In genomic region chr11:71032070-71032469, GRCm38 (mm10) we compare ENCODE assay signal across 9 mouse cellular contexts. TPM values are rescaled to one million over a fixed set of nuclear protein-coding genes. Genes with fewer than 3 reads are reported as not detected.
DNase-seq lines count a peak whose midpoint lies in the region; ATAC-seq and TF ChIP-seq lines count a peak whose summit lies in the region.
"Had no signal": no experiment of that assay in that cellular context is flagged by ENCODE, and none has a peak within 500 bp of the region (broad histone marks: within the 10 kb centered on the region; RNA-seq: fewer than 3 reads in every experiment).

No protein-coding gene starts in this region.

- no peak for TF ChIP-seq CTCF in layer of hippocampus, adult 2 months (conservative IDR thresholded peaks at IDR 0.05)

- peak overlapping the region; percentile 67 for H3K4me3 ChIP-seq in layer of hippocampus, adult 2 months
- peak overlapping the region; percentile 58 for H3K4me3 ChIP-seq in forebrain, embryonic 11.5 days (ENCODE audit: low read depth, low read length)
- H3K4me3 ChIP-seq in intestine, embryonic 15.5 days (replicated peaks), result peak overlapping the region; percentile 57
- peak overlapping the region; percentile 77 for H3K4me3 ChIP-seq in neural tube, embryonic 14.5 days (ENCODE audit: low read depth, low read length)

- no peaks in the 10 kb centered on the region; the same call in 1 of the 2 replicates for H3K4me1 ChIP-seq in forebrain, embryonic 11.5 days (replicated peaks; ENCODE audit: control insufficient read depth, insufficient read depth, low read length)
- no peaks in the 10 kb centered on the region for H3K4me1 ChIP-seq in intestine, embryonic 15.5 days (replicated peaks)
- peaks cover 16% of the 10 kb centered on the region for H3K4me1 ChIP-seq in neural tube, embryonic 14.5 days (ENCODE audit: control insufficient read depth, insufficient read depth, low read length)

- no peaks in the 10 kb centered on the region; the same call in 1 of the 2 replicates for H3K36me3 ChIP-seq in forebrain, embryonic 11.5 days (ENCODE audit: control insufficient read depth, insufficient read depth, low read length)
- H3K36me3 ChIP-seq in intestine, embryonic 15.5 days, result peaks cover 3% of the 10 kb centered on the region; the same call in 1 of the 2 replicates
- peaks cover 4% of the 10 kb centered on the region; the same call in 1 of the 2 replicates for H3K36me3 ChIP-seq in neural tube, embryonic 14.5 days (ENCODE audit: control insufficient read depth, insufficient read depth, low read length)

- no peaks in the 10 kb centered on the region for H3K27me3 ChIP-seq in forebrain, embryonic 11.5 days (ENCODE audit: control insufficient read depth, insufficient read depth, low read length)
- H3K27me3 ChIP-seq in intestine, embryonic 15.5 days (replicated peaks), result no peaks in the 10 kb centered on the region
- H3K27me3 ChIP-seq in neural tube, embryonic 14.5 days (ENCODE audit: control insufficient read depth, insufficient read depth, low read length), result no peaks in the 10 kb centered on the region

- H3K27ac ChIP-seq in layer of hippocampus, adult 2 months, result peak overlapping the region; percentile 97
- peak overlapping the region; percentile 82; the same call in 1 of the 2 replicates for H3K27ac ChIP-seq in forebrain, embryonic 11.5 days (ENCODE audit: low read depth, low read length)
- H3K27ac ChIP-seq in intestine, embryonic 15.5 days, result no peak overlapping the region
- peak overlapping the region; percentile 97 for H3K27ac ChIP-seq in neural tube, embryonic 14.5 days (ENCODE audit: low read depth, low read length)

- WGBS in forebrain, embryonic 11.5 days, result 64% methylated on average over 7 of the region's 7 CpGs
- 64% methylated on average over 7 of the region's 7 CpGs for WGBS in intestine, embryonic 15.5 days
- 60% methylated on average over 7 of the region's 7 CpGs for WGBS in neural tube, embryonic 14.5 days

- H3K9me3 ChIP-seq in forebrain, embryonic 11.5 days (ENCODE audit: control insufficient read depth, low read length), result no peaks in the 10 kb centered on the region
- no peaks in the 10 kb centered on the region for H3K9me3 ChIP-seq in intestine, embryonic 15.5 days
- no peaks in the 10 kb centered on the region for H3K9me3 ChIP-seq in neural tube, embryonic 14.5 days (ENCODE audit: control insufficient read depth, low read length)

- peak overlapping the region; percentile 87 for H3K9ac ChIP-seq in forebrain, embryonic 11.5 days (ENCODE audit: low read length)
- H3K9ac ChIP-seq in intestine, embryonic 15.5 days, result 0 out of 2 replicates have a peak overlapping the region, but pooled peaks have one; percentile 62
- H3K9ac ChIP-seq in neural tube, embryonic 14.5 days (replicated peaks; ENCODE audit: low read depth, low read length), result peak overlapping the region; percentile 92

- no peak for DNase-seq in layer of hippocampus, adult 2 months (ENCODE audit: low spot score in 2 of 2)
- no peak for DNase-seq in layer of hippocampus, postnatal 25 days (ENCODE audit: extremely low spot score in 1 of 2, low spot score in 1 of 2)
- no peak for DNase-seq in forebrain, embryonic 11.5 days (ENCODE audit: low spot score)
- no peak for DNase-seq in c-Kit-positive CD71-positive TER-119-positive erythroid progenitor cells, embryonic 14.5 days (ENCODE audit: low spot score)
- DNase-seq in adipocyte (ENCODE audit: low spot score), result no peak
- DNase-seq: kidney, postnatal 36 days; spleen, adult 18-20 months had no signal

- peak overlapping the region; percentile 64 for H3K4me2 ChIP-seq in forebrain, embryonic 11.5 days (ENCODE audit: low read depth, low read length, severe bottlenecking)
- H3K4me2 ChIP-seq in intestine, embryonic 15.5 days (replicated peaks), result peak overlapping the region; percentile 87
- H3K4me2 ChIP-seq in neural tube, embryonic 14.5 days (ENCODE audit: low read depth, low read length), result peak overlapping the region; percentile 82

- no peak for ATAC-seq in forebrain, embryonic 11.5 days (replicated peaks; ENCODE audit: low FRiP score)
- ATAC-seq in intestine, embryonic 15.5 days, result no peak
- ATAC-seq in neural tube, embryonic 14.5 days (ENCODE audit: low read depth), result no peak

RNA-seq across cellular contexts. Expression of gene 6330403K07Rik, which starts 1.2 kb away (rescaled TPM):
- total RNA-seq in layer of hippocampus, adult 2 months (2021), result 100 to 1,000 TPM; 188 to 197 TPM
- total RNA-seq in layer of hippocampus, postnatal 25 days (2021), result 100 to 1,000 TPM; 172 to 217 TPM
- polyA plus RNA-seq in forebrain, embryonic 11.5 days (2014; fragmentation: Nextera tagmentation; extraction: Ambion mirVana), result 95.4 and 106 TPM in 2 replicates
- polyA plus RNA-seq in intestine, embryonic 15.5 days (2015; fragmentation: Nextera tagmentation; extraction: Ambion mirVana), result 67.9 and 76.7 TPM in 2 replicates
- polyA plus RNA-seq in neural tube, embryonic 14.5 days (2014; fragmentation: Nextera tagmentation; extraction: Ambion mirVana), result 228 and 293 TPM in 2 replicates

RNA-seq across cellular contexts. Expression of gene Derl2, which starts 12.4 kb away (rescaled TPM):
- total RNA-seq in layer of hippocampus, adult 2 months (2021), result 10 to 100 TPM; 22.6 to 25.5 TPM
- 10 to 100 TPM; 23.6 to 27.1 TPM for total RNA-seq in layer of hippocampus, postnatal 25 days (2021)
- 35.9 and 41.3 TPM in 2 replicates for polyA plus RNA-seq in forebrain, embryonic 11.5 days (2014; fragmentation: Nextera tagmentation; extraction: Ambion mirVana)
- polyA plus RNA-seq in intestine, embryonic 15.5 days (2015; fragmentation: Nextera tagmentation; extraction: Ambion mirVana), result 63.4 and 71.8 TPM in 2 replicates
- 28.6 and 34.1 TPM in 2 replicates for polyA plus RNA-seq in neural tube, embryonic 14.5 days (2014; fragmentation: Nextera tagmentation; extraction: Ambion mirVana)

RNA-seq across cellular contexts. Expression of gene Mis12, which starts 12.7 kb away (rescaled TPM):
- total RNA-seq in layer of hippocampus, adult 2 months (2021), result 10 to 100 TPM; 13.7 to 15.5 TPM
- total RNA-seq in layer of hippocampus, postnatal 25 days (2021), result 10 to 100 TPM; 12.9 to 15.7 TPM
- polyA plus RNA-seq in forebrain, embryonic 11.5 days (2014; fragmentation: Nextera tagmentation; extraction: Ambion mirVana), result 62.7 and 63.1 TPM in 2 replicates
- 34.3 and 35.5 TPM in 2 replicates for polyA plus RNA-seq in intestine, embryonic 15.5 days (2015; fragmentation: Nextera tagmentation; extraction: Ambion mirVana)
- polyA plus RNA-seq in neural tube, embryonic 14.5 days (2014; fragmentation: Nextera tagmentation; extraction: Ambion mirVana), result 20.9 and 30.3 TPM in 2 replicates

RNA-seq across cellular contexts. Expression of gene Dhx33, which starts 27.8 kb away (rescaled TPM):
- total RNA-seq in layer of hippocampus, adult 2 months (2021), result 10 to 100 TPM; 66.7 to 78.8 TPM
- 10 to 100 TPM; 54.2 to 56.4 TPM for total RNA-seq in layer of hippocampus, postnatal 25 days (2021)
- polyA plus RNA-seq in forebrain, embryonic 11.5 days (2014; fragmentation: Nextera tagmentation; extraction: Ambion mirVana), result 25.5 and 27.6 TPM in 2 replicates
- 15.0 and 16.0 TPM in 2 replicates for polyA plus RNA-seq in intestine, embryonic 15.5 days (2015; fragmentation: Nextera tagmentation; extraction: Ambion mirVana)
- polyA plus RNA-seq in neural tube, embryonic 14.5 days (2014; fragmentation: Nextera tagmentation; extraction: Ambion mirVana), result 16.8 and 19.3 TPM in 2 replicates

RNA-seq across cellular contexts. Expression of gene C1qbp, which starts 49.2 kb away (rescaled TPM):
- total RNA-seq in layer of hippocampus, adult 2 months (2021), result 10 to 100 TPM; 97.1 to 99.5 TPM
- total RNA-seq in layer of hippocampus, postnatal 25 days (2021), result 100 to 1,000 TPM; 101 to 111 TPM
- 261 and 278 TPM in 2 replicates for polyA plus RNA-seq in forebrain, embryonic 11.5 days (2014; fragmentation: Nextera tagmentation; extraction: Ambion mirVana)
- polyA plus RNA-seq in intestine, embryonic 15.5 days (2015; fragmentation: Nextera tagmentation; extraction: Ambion mirVana), result 360 and 393 TPM in 2 replicates
- polyA plus RNA-seq in neural tube, embryonic 14.5 days (2014; fragmentation: Nextera tagmentation; extraction: Ambion mirVana), result 173 and 177 TPM in 2 replicates
